Mouse (Mus musculus) urinary bladder, postnatal 25 days (tissue): Measurements from ENCODE around the gene Fkbp14.

ENCODE experiments used
- DNase-seq: peaks from one replicate; pipeline ENCODE4 v3.0.0; 2022; ENCODE audit warnings: low spot score

Fkbp14 gene

GRCm38 (mm10) chr6:54588212-54588611 lies 8.9 kb downstream of the Fkbp14 start:
- DNase-seq, result no peak

- no peak for DNase-seq
Observed at GRCm38 (mm10) chr6:54587683-54588082, 9.4 kb downstream of the Fkbp14 start.

GRCm38 (mm10) chr6:54586911-54587310 lies 10.2 kb downstream of the Fkbp14 start:
- no peak for DNase-seq

GRCm38 (mm10) chr6:54586175-54586574 lies 10.9 kb downstream of the Fkbp14 start:
- no peak for DNase-seq

- DNase-seq, result no peak
Observed at GRCm38 (mm10) chr6:54573218-54573955, 23.7 kb downstream of the Fkbp14 start.

- DNase-seq, result no peak
Observed at GRCm38 (mm10) chr6:54569776-54570175, 27.3 kb downstream of the Fkbp14 start.

GRCm38 (mm10) chr6:54566546-54566919 lies 30.6 kb downstream of the Fkbp14 start:
- no peak for DNase-seq

GRCm38 (mm10) chr6:54565665-54566545 lies 31.2 kb downstream of the Fkbp14 start, which contains the start of gene Scrn1:
Scrn1 (minus strand) TSS chr6:54566489.
- peak; percentile 21 for DNase-seq

- no peak for DNase-seq
Observed at GRCm38 (mm10) chr6:54565012-54565411, 32.1 kb downstream of the Fkbp14 start.

- no peak for DNase-seq
Observed at GRCm38 (mm10) chr6:54564506-54564991, 32.6 kb downstream of the Fkbp14 start.

- DNase-seq, result no peak
Observed at GRCm38 (mm10) chr6:54563561-54563960, 33.5 kb downstream of the Fkbp14 start.

GRCm38 (mm10) chr6:54562018-54562809 lies 34.9 kb downstream of the Fkbp14 start:
- DNase-seq, result no peak

- no peak for DNase-seq
Observed at GRCm38 (mm10) chr6:54558466-54558865, 38.6 kb downstream of the Fkbp14 start.

- DNase-seq, result no peak
Observed at GRCm38 (mm10) chr6:54557671-54558070, 39.4 kb downstream of the Fkbp14 start.

GRCm38 (mm10) chr6:54555816-54556215 lies 41.3 kb downstream of the Fkbp14 start:
- DNase-seq, result no peak

GRCm38 (mm10) chr6:54554341-54555110 lies 42.6 kb downstream of the Fkbp14 start:
- no peak for DNase-seq

GRCm38 (mm10) chr6:54553632-54554031 lies 43.5 kb downstream of the Fkbp14 start:
- DNase-seq, result no peak

GRCm38 (mm10) chr6:54552721-54553413 lies 44.2 kb downstream of the Fkbp14 start:
- no peak for DNase-seq

GRCm38 (mm10) chr6:54550801-54551323 lies 46.2 kb downstream of the Fkbp14 start:
- no peak for DNase-seq

GRCm38 (mm10) chr6:54549311-54549710 lies 47.8 kb downstream of the Fkbp14 start:
- no peak for DNase-seq
